Mouse (Mus musculus): Measurements from ENCODE around the gene Fmnl2. TPM values are rescaled to one million over a fixed set of nuclear protein-coding genes. Genes with fewer than 3 reads are reported as not detected.
A peak's percentile ranks its signal among the peaks of the same experiment; 100 is the strongest.

Gene Fmnl2
- total RNA-seq, 2 experiments from 2014 or later, result 6.5 to 9.1 TPM

DNA sequence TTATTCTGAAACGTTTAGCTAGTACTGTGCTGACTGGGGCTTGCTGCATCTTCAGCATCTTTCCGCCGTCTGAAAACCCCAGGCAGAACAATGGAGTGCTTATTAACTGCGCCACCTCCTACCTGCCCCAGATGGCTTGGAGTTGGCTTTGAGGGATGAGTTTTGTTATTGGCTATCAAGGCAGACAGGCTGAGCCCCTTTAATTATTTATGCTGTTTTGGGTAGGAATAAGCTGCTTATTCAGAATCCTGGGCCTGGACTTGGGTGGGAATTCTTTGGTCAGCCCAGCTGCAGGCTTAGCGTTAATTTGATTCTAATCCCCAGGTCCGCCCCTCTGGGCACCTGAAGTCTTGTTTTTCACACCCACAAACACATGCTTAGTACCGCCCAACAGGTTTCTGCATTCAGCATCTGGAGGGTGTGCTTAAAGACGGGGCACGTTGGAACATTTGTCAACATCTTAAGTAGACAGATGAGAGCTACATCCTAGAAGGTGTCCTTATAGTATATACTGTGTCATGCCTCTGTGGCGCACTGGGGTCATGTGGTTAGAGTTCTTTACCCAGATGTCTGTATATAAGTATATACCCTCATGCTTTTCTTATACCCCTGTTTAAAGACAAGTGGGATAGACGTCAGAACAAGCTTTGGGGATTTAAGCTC lies 89.0 kb downstream of the Fmnl2 start:
- DNase-seq, result no peak
- intact Hi-C loops (cut with DNase I; ENCODE audit: low total_unique reads), result no loop called here

DNA sequence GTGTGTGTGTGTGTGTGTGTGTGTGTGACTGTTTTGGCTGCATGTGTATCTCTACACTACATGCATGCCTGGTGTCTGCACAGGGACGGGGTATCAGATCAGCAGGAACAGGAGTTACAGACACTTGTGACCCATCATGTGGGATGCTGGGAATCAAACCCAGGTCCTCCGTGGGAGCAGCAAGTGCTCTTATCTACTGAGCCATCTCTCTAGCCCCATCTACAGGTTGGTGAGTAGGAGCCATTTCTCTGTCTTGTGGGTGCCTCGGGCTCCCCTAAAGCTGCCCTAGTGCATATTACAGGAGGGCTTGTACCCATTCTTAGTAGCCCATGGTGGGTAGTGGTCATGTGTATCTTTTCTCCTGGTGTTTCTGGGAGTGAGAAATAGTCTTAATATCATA lies 90.7 kb downstream of the Fmnl2 start:
- intact Hi-C loops (cut with DNase I; ENCODE audit: low total_unique reads), result no loop called here

GRCm38 (mm10) chr2:52949556-52949955 lies 91.9 kb downstream of the Fmnl2 start:
- DNase-seq, result no peak
- intact Hi-C loops (cut with DNase I; ENCODE audit: low total_unique reads), result no loop called here

More for the DNA sequence above, 90.7 kb downstream of the Fmnl2 start:
- no peak for DNase-seq

DNA sequence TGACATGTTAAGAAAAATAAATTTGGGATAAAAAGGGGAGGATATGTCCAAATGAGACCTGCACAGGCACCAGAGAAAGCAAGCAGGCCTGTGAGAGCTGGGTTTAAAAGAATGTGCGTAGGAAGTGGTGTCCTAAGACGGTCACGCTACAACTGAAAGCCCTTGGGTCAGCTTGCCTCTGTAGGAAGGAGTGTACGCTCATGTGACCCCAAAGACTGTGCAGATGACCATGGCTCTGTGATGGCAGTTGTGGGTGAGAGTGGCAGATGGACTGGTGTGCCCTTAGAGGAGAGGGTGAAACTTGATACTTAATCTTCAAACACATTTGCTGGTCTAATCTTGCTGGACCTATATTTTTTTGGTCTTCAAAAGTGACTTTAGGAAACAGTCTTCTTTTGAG lies 92.6 kb downstream of the Fmnl2 start:
- intact Hi-C loops (cut with DNase I; ENCODE audit: low total_unique reads), result no loop called here
- no peak for DNase-seq

GRCm38 (mm10) chr2:52952202-52952730 lies 94.6 kb downstream of the Fmnl2 start:
- no peak for DNase-seq

GRCm38 (mm10) chr2:52955090-52955489 lies 97.4 kb downstream of the Fmnl2 start:
- DNase-seq, result peak; percentile 86
- intact Hi-C loops (cut with DNase I; ENCODE audit: low total_unique reads), result no loop called here

More at GRCm38 (mm10) chr2:52952202-52952730, 94.6 kb downstream of the Fmnl2 start:
- intact Hi-C loops (cut with DNase I; ENCODE audit: low total_unique reads), result no loop called here

DNA sequence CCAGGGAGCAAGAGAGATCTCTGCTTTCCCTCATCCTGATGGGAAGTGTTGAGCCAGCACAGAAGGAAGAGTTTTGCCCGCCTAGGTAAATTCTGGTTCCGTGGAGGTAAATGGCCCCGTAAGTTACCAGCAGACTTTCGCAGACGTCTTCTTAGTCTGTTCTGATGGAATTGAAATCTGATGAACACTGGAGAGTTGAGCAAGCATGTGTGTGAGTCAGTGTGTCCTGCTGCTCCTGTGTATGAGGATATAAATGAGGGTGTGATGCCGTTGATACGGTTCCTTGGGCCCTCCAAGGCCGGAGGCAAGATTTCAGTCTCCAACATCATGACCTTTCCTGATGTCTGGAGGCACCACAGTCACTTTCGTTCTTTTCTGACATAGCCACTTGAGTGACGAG lies 98.2 kb downstream of the Fmnl2 start:
- no peak for DNase-seq
- intact Hi-C loops (cut with DNase I; ENCODE audit: low total_unique reads), result no loop called here

DNA sequence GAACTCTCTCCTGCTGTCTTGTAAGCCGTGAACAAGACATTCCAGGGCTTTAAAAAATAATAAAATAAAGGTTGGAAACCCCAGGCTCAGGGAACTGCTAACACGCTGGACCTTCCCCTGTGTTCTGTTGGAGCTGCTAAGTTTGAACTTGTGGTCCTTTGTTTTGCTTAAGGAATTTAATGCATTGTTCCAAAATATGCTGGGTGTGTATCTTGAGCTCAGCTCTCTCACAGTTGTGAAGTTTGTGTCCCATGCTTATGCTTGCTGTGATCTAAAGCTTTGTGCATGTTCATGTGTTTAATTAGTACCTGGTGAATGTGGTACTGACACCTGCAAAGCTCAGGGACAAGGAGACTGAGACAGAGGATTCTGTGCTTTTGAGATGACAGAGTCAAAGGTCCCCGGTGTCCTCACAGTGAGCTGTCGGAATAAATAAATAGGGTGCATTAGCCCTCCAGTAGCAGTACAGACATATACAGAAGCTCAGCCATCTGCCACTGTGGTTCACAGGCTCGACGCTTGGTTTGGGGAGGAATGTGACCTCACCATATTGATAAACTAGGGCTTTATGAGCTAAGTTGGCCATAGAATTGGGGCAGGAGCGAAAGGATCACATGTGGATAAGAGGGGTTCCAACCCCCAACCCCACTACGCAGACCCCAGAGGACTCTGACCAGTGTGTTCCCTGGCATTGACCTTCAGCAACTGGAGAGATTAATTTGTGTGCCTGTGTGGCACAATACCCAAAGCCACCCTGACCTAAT lies 100.3 kb downstream of the Fmnl2 start:
- intact Hi-C loops (cut with DNase I; ENCODE audit: low total_unique reads), result no loop called here
- DNase-seq, result no peak

- peak; percentile 73 for DNase-seq
- intact Hi-C loops (cut with DNase I; ENCODE audit: low total_unique reads), result no loop called here
These were observed 101.1 kb downstream of the Fmnl2 start for GRCm38 (mm10) chr2:52958535-52959290.

- DNase-seq, result no peak
- intact Hi-C loops (cut with DNase I; ENCODE audit: low total_unique reads), result no loop called here
These were observed 101.6 kb downstream of the Fmnl2 start for GRCm38 (mm10) chr2:52959291-52959621.

- no peak for DNase-seq
- intact Hi-C loops (cut with DNase I; ENCODE audit: low total_unique reads), result loop anchor here (10.0 kb wide), 1 partner anchor 105 kb away; the partner anchor contains the start of gene Fmnl2
These were observed 102.3 kb downstream of the Fmnl2 start for GRCm38 (mm10) chr2:52959982-52960381.

DNA sequence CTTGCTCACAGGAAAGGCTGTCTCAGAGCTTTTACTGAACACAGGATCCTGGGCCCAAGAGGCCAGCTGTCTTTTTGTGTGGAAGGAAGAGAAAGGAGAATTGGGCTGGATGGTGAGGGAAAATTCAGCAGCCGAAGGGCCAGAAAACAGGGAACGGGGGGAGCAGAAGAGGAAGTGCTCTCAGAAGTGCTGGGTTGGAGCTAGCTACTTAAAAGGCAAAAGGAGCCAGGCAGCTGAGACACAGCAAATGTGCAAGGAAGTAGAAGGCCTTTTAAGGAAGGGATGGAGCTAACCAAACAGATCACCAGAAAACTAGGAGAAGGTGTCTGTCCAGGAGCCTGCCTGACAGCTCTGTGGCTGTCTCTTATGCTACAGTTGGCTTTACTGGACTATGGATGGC lies 103.0 kb downstream of the Fmnl2 start:
- intact Hi-C loops (cut with DNase I; ENCODE audit: low total_unique reads), result loop anchor here (10.0 kb wide), 1 partner anchor 106 kb away; the partner anchor contains the start of gene Fmnl2
- DNase-seq, result no peak

- intact Hi-C loops (cut with DNase I; ENCODE audit: low total_unique reads), result loop anchor here (10.0 kb wide), 1 partner anchor 109 kb away; the partner anchor contains the start of gene Fmnl2
- DNase-seq, result no peak
These were observed 105.8 kb downstream of the Fmnl2 start for GRCm38 (mm10) chr2:52963439-52963838.

DNA sequence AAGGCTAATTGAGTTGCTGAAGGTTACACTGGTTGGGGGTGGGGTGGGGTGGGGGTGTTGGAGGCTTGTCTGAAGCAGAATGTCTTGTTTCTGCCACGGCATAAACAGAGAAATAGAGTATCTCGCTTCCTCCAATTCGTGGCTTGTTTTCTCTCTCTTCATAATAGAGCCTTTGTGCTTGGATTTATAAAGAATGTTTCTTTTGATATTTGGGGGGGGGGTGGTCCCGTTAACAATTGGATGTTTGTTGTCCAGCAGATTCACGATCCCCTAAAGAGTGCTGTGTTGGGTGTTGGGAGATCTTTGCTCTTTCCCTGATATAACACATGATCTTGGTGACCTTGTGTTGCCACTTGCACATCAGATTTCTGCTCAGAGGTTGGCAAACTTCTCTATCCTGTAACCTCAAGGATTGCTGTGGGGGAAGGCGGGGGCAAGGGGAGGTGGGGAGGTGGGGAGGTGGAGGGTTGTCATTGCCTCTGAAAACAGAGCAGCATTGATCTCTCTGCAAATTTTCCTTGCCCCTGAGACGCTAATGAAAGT lies 106.8 kb downstream of the Fmnl2 start:
- no peak for DNase-seq
- intact Hi-C loops (cut with DNase I; ENCODE audit: low total_unique reads), result loop anchor here (10.0 kb wide), 1 partner anchor 110 kb away; the partner anchor contains the start of gene Fmnl2

GRCm38 (mm10) chr2:52966227-52966626 lies 108.6 kb downstream of the Fmnl2 start:
- intact Hi-C loops (cut with DNase I; ENCODE audit: low total_unique reads), result loop anchor here (10.0 kb wide), 1 partner anchor 111 kb away; the partner anchor contains the start of gene Fmnl2
- DNase-seq, result no peak

- no peak for DNase-seq
- intact Hi-C loops (cut with DNase I; ENCODE audit: low total_unique reads), result loop anchor here (10.0 kb wide), 1 partner anchor 112 kb away; the partner anchor contains the start of gene Fmnl2
These were observed 109.3 kb downstream of the Fmnl2 start for GRCm38 (mm10) chr2:52966820-52967460.

DNA sequence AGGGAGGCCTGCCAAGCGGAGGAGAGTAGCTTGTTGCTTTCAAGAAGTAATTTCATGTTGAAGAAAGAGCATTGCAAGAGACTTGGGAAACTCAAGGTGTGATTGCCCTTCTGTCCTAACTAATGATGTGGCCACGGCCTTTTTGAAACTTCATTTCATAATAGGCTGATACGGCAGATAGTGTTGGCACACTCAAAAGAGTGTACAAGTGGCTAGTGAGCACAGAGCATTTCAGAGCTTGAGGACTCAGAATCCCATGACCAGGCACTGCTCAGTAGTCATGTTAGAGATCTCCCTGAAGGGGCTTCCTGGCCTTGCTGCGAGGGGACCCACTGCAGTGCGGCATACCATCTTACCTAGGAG lies 109.8 kb downstream of the Fmnl2 start:
- intact Hi-C loops (cut with DNase I; ENCODE audit: low total_unique reads), result loop anchor here (10.0 kb wide), 1 partner anchor 113 kb away; the partner anchor contains the start of gene Fmnl2
- no peak for DNase-seq

GRCm38 (mm10) chr2:52968884-52969283 lies 111.2 kb downstream of the Fmnl2 start:
- no peak for DNase-seq
- intact Hi-C loops (cut with DNase I; ENCODE audit: low total_unique reads), result loop anchor here (10.0 kb wide), 1 partner anchor 114 kb away; the partner anchor contains the start of gene Fmnl2

DNA sequence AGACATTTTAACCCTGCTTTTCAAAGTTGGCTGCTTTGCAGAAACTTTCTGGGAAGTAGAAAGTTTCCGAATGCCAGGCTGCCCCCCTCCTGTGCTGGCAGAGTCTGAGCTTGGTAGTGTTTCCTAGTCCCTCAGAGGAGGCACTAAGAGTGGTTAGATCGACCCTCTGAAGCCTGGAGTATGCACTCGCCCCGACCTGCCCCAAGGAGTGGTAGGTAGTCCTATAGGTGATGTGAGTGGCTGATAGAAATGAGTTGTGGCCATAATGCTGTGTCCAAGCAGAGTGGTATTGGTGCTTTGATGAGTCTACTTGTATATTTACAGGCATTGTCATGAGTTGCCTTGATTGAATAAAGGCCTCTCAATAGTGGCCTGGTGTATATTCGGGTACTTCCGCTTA lies 116.4 kb downstream of the Fmnl2 start:
- no peak for DNase-seq
- intact Hi-C loops (cut with DNase I; ENCODE audit: low total_unique reads), result no loop called here
